Mouse (Mus musculus): ENCODE data around the gene Hnrnpm. TPM values are rescaled to one million over a fixed set of nuclear protein-coding genes. Genes with fewer than 3 reads are reported as not detected.

Gene Hnrnpm
- total RNA-seq, 1 experiment: 195 TPM

DNA sequence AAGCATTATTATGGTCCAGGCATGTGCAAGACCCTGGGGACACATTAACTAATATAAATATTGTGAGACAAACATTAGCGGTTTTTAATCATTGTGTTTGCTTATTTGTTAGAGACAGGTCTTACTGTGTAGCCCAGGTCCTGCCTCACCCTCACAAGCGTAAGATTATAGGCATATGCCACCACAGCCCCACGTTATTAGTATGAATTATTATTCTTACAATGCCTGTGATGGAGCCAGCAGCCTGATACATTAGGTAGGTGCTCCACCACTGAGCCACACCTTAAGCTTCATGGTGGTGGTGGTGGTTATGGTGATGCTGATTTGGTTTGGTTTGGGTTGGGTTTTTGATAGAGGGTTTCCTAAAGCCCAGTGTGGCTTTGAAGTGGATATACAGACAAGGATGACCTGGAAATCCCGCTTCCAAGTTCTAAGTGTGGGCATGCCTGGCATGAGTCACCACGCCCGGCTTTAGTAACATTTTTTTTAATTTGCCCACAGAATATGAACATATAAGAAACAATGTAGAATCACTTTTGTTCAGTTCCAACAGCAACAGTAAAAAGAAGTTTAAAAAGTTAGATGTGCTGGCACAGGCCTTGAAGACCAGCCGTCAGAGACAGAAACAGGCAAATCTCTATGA, 33.2 kb upstream of the Hnrnpm start:
- Histone ChIP-seq H3K27ac (ENCODE audit: insufficient read depth, low read depth, low read length, poor library complexity, severe bottlenecking) (no peak overlapping the region), H3K36me3 (ENCODE audit: control insufficient read depth, insufficient read depth, low read length, poor library complexity, severe bottlenecking) (no peaks in the 10 kb centered on the region), H3K9me3 (ENCODE audit: control insufficient read depth, insufficient read depth, low read depth, low read length) (no peaks in the 10 kb centered on the region), H3K9ac (ENCODE audit: insufficient read depth, low read depth, low read length, poor library complexity, severe bottlenecking) (no peak overlapping the region), H3K4me3 (ENCODE audit: insufficient read depth in 1 of 2, low read depth in 1 of 2, low read length in 2 of 2, poor library complexity in 1 of 2, severe bottlenecking in 1 of 2) (no peak overlapping the region), H3K4me1 (ENCODE audit: control insufficient read depth in 2 of 2, insufficient read depth in 2 of 2, low read length in 2 of 2, poor library complexity in 1 of 2) (no peaks in the 10 kb centered on the region)
- DNase-seq (ENCODE audit: low read depth, low spot score): no peak
- in situ Hi-C loops (cut with MboI; ENCODE audit: low sequenced_read_pairs in 2 of 2, unreplicated experiment in 2 of 2): no loop called here
- TF ChIP-seq ZNF384 (IDR thresholded peaks at IDR 0.05; ENCODE audit: low read depth, low read length) (no peak), CHD2 (IDR thresholded peaks at IDR 0.05; ENCODE audit: low read depth, low read length) (no peak), ZC3H11A (IDR thresholded peaks at IDR 0.05; ENCODE audit: borderline replicate concordance, low read depth, low read length) (no peak), MAFK (IDR thresholded peaks at IDR 0.05; ENCODE audit: insufficient read depth, low read depth, low read length) (no peak), HCFC1 (IDR thresholded peaks at IDR 0.05; ENCODE audit: borderline replicate concordance, insufficient read depth, low read length) (no peak)

DNA sequence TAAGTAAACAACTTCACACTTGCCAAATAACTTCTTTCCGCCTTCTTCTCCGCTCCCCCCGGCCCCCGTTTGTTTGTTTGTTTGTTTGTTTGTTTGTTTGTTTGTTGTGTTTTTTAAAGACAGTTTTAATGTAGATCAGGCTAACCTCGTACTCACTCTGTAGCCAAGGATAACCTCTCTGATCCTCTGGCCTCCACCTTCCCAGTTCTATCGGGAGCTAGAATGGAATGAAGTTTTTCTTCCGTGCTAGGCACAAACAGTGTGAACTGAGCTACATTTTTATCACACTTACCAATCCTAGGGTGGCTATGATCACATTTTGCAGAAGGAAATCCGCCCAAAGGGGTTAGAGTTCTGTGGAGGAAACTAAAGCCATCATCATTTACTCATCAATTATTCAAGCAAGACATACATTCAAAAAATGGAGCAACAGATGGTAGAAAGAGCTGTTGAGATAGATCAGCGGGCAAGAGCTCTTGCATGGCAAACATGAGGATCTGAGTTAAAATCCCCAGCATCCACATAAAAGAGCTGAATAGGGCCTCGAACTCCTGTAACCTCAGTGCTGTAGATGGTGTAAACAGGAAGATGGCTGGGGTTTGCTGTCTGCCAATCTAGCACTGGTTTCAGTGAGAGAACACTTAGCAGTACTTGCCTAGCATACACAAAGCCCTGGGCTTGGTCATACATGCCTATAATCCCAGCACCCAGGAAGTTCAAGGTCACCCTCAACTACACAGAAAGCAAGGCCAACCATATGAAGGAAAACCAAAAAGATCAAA, 32.5 kb upstream of the Hnrnpm start:
- no peaks in the 10 kb centered on the region for H3K36me3 ChIP-seq (ENCODE audit: control insufficient read depth, insufficient read depth, low read length, poor library complexity, severe bottlenecking)
- in situ Hi-C loops (cut with MboI; ENCODE audit: low sequenced_read_pairs in 2 of 2, unreplicated experiment in 2 of 2): no loop called here
- no peaks in the 10 kb centered on the region for H3K4me1 ChIP-seq (ENCODE audit: control insufficient read depth in 2 of 2, insufficient read depth in 2 of 2, low read length in 2 of 2, poor library complexity in 1 of 2)
- TF ChIP-seq HCFC1 (IDR thresholded peaks at IDR 0.05; ENCODE audit: borderline replicate concordance, insufficient read depth, low read length): no peak
- no peak for TF ChIP-seq MAFK (IDR thresholded peaks at IDR 0.05; ENCODE audit: insufficient read depth, low read depth, low read length)
- TF ChIP-seq ZC3H11A (IDR thresholded peaks at IDR 0.05; ENCODE audit: borderline replicate concordance, low read depth, low read length): no peak
- no peak for TF ChIP-seq ZNF384 (IDR thresholded peaks at IDR 0.05; ENCODE audit: low read depth, low read length)
- no peak for TF ChIP-seq CHD2 (IDR thresholded peaks at IDR 0.05; ENCODE audit: low read depth, low read length)
- H3K27ac ChIP-seq (ENCODE audit: insufficient read depth, low read depth, low read length, poor library complexity, severe bottlenecking): no peak overlapping the region
- no peaks in the 10 kb centered on the region for H3K9me3 ChIP-seq (ENCODE audit: control insufficient read depth, insufficient read depth, low read depth, low read length)
- H3K9ac ChIP-seq (ENCODE audit: insufficient read depth, low read depth, low read length, poor library complexity, severe bottlenecking): no peak overlapping the region
- peak overlapping the region in 1 of 2 experiments; percentile 46; a peak in 2 of 4 replicates for H3K4me3 ChIP-seq (ENCODE audit: insufficient read depth in 1 of 2, low read depth in 1 of 2, low read length in 2 of 2, poor library complexity in 1 of 2, severe bottlenecking in 1 of 2)
- no peak for DNase-seq (ENCODE audit: low read depth, low spot score)

DNA sequence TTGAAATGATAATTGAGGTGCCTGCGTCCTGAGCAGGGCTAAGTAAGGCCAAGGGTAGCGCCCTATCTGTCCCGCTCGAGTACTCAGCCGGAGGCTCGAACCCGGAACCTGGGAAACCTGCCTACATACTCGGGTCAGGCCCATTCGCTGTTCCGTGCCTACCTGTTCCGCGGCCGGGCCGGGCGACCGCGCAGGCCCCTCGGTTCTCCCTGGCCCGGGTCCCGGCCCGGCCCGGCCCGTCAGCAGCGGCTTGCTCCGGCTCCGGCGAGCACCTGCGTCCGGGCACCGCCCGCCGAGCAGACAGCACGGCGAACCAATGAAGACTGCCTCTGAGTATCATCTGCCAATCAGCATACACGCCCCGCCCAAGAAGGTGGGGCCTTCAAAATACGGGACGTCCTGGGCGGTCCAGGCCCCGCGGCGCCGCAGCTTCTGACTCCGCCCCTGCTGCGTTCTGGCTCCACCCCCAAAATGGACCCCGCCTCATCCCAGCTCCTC, 31.8 kb upstream of the Hnrnpm start, which contains the start of gene March2:
March2 (minus strand) TSS at position 287 of the 498 bp plus-strand sequence.
- H3K9ac ChIP-seq (ENCODE audit: insufficient read depth, low read depth, low read length, poor library complexity, severe bottlenecking): peak within 1 kb of the TSS; percentile 73
- no peaks in the 10 kb centered on the region for H3K9me3 ChIP-seq (ENCODE audit: control insufficient read depth, insufficient read depth, low read depth, low read length)
- DNase-seq (ENCODE audit: low read depth, low spot score): peak; percentile 96
- H3K4me3 ChIP-seq (ENCODE audit: insufficient read depth in 1 of 2, low read depth in 1 of 2, low read length in 2 of 2, poor library complexity in 1 of 2, severe bottlenecking in 1 of 2): peak within 1 kb of the TSS; percentile 75 to 83
- TF ChIP-seq ZC3H11A (IDR thresholded peaks at IDR 0.05; ENCODE audit: borderline replicate concordance, low read depth, low read length) (no peak), ZNF384 (IDR thresholded peaks at IDR 0.05; ENCODE audit: low read depth, low read length) (no peak), MAFK (IDR thresholded peaks at IDR 0.05; ENCODE audit: insufficient read depth, low read depth, low read length) (no peak), CHD2 (IDR thresholded peaks at IDR 0.05; ENCODE audit: low read depth, low read length) (peak; percentile 23; the same call in 1 of the 2 replicates), HCFC1 (IDR thresholded peaks at IDR 0.05; ENCODE audit: borderline replicate concordance, insufficient read depth, low read length) (no peak; the same call in 1 of the 2 replicates)
- in situ Hi-C loops (cut with MboI; ENCODE audit: low sequenced_read_pairs in 2 of 2, unreplicated experiment in 2 of 2): no loop called here
- no peaks in the 10 kb centered on the region for H3K4me1 ChIP-seq (ENCODE audit: control insufficient read depth in 2 of 2, insufficient read depth in 2 of 2, low read length in 2 of 2, poor library complexity in 1 of 2)
- H3K36me3 ChIP-seq (ENCODE audit: control insufficient read depth, insufficient read depth, low read length, poor library complexity, severe bottlenecking): no peaks in the 10 kb centered on the region
- H3K27ac ChIP-seq (ENCODE audit: insufficient read depth, low read depth, low read length, poor library complexity, severe bottlenecking): no peak within 1 kb of the TSS

DNA sequence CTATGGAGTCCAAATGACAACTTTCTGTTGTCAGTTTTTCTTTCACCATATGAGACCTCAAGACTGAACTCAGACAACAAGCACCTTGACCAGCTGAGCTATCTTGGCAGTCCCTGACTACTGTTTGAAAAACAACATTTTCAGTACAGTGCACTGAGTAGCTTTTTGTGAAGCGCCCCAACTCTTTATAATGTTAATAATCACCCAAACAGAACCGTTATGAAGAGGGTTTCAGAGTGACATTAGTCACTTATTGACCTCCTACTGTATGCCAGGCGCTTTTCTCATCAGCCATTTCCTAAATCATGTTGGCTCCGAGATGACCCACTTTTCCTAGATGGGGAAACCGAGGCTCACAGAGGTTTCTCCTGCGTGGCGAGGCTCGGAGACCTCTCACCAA, 31.3 kb upstream of the Hnrnpm start:
- TF ChIP-seq ZNF384 (IDR thresholded peaks at IDR 0.05; ENCODE audit: low read depth, low read length): no peak
- no peak for TF ChIP-seq ZC3H11A (IDR thresholded peaks at IDR 0.05; ENCODE audit: borderline replicate concordance, low read depth, low read length)
- no peak for TF ChIP-seq MAFK (IDR thresholded peaks at IDR 0.05; ENCODE audit: insufficient read depth, low read depth, low read length)
- Histone ChIP-seq H3K27ac (ENCODE audit: insufficient read depth, low read depth, low read length, poor library complexity, severe bottlenecking) (no peak overlapping the region), H3K9me3 (ENCODE audit: control insufficient read depth, insufficient read depth, low read depth, low read length) (no peaks in the 10 kb centered on the region), H3K4me3 (ENCODE audit: insufficient read depth in 1 of 2, low read depth in 1 of 2, low read length in 2 of 2, poor library complexity in 1 of 2, severe bottlenecking in 1 of 2) (peak overlapping the region; percentile 75 to 83), H3K4me1 (ENCODE audit: control insufficient read depth in 2 of 2, insufficient read depth in 2 of 2, low read length in 2 of 2, poor library complexity in 1 of 2) (no peaks in the 10 kb centered on the region), H3K9ac (ENCODE audit: insufficient read depth, low read depth, low read length, poor library complexity, severe bottlenecking) (peak overlapping the region; percentile 73), H3K36me3 (ENCODE audit: control insufficient read depth, insufficient read depth, low read length, poor library complexity, severe bottlenecking) (no peaks in the 10 kb centered on the region)
- DNase-seq (ENCODE audit: low read depth, low spot score): no peak
- in situ Hi-C loops (cut with MboI; ENCODE audit: low sequenced_read_pairs in 2 of 2, unreplicated experiment in 2 of 2): no loop called here
